Mouse (Mus musculus): ENCODE measurements around the gene Ngf. TPM values are rescaled to one million over a fixed set of nuclear protein-coding genes. Genes with fewer than 3 reads are reported as not detected.

Ngf gene
- polyA plus RNA-seq, 1 experiment from 2014 or later = 0.46 TPM

DNA sequence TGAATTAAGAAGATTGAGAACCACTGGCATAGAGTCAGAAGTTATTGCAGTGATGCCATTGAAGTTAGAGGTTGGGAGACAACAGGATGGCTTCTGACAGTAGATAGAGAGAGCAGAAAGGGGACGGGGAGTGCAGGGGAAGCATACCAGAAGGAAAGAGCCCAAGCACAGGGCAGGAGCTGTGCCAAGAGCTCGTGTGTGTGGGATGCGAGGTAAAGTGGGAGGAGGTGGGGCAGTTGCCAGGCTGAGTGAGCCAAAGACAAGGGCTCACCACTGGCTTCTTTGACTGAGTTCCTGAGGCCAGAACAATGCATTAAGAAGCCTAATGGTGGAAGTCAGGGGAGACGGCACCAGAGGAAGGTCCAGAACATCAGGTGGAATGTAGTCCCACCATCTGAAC lies 47.2 kb downstream of the Ngf start:
- H3K9ac ChIP-seq = no peak overlapping the region
- ATAC-seq (replicated peaks) = no peak
- H3K4me1 ChIP-seq = no peaks in the 10 kb centered on the region
- no peaks in the 10 kb centered on the region for H3K27me3 ChIP-seq (replicated peaks)
- H3K36me3 ChIP-seq (replicated peaks) = no peaks in the 10 kb centered on the region
- no peak overlapping the region for H3K4me2 ChIP-seq
- 77% methylated on average over 4 of the region's 4 CpGs for WGBS
- H3K4me3 ChIP-seq = no peak overlapping the region
- H3K27ac ChIP-seq = no peak overlapping the region
- H3K9me3 ChIP-seq = no peaks in the 10 kb centered on the region

DNA sequence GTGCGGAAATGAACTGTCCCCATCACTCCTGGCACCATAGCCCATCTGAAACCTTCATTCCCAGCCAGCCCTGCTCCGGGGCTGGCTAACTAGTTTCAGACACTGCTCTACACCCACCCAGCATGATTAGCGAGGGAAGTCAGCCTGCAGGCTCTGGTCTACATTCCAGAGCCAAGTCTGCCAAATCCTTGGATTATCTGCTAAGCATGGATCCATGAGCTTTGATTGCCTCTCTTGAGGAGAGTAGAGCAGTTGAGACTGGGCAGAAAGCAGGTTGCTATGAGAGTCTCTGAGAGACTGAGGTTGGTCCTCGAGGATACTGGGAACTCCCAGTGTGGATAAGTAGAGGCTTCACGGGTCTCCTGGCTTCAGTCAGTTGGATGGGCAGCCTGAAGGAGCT lies 51.3 kb downstream of the Ngf start:
- Histone ChIP-seq H3K36me3 (replicated peaks) (no peaks in the 10 kb centered on the region), H3K4me1 (no peaks in the 10 kb centered on the region), H3K27ac (no peak overlapping the region), H3K9me3 (no peaks in the 10 kb centered on the region), H3K9ac (no peak overlapping the region), H3K27me3 (replicated peaks) (no peaks in the 10 kb centered on the region), H3K4me3 (no peak overlapping the region), H3K4me2 (no peak overlapping the region)
- WGBS = 70% methylated on average over 5 of the region's 5 CpGs
- no peak for ATAC-seq (replicated peaks)

DNA sequence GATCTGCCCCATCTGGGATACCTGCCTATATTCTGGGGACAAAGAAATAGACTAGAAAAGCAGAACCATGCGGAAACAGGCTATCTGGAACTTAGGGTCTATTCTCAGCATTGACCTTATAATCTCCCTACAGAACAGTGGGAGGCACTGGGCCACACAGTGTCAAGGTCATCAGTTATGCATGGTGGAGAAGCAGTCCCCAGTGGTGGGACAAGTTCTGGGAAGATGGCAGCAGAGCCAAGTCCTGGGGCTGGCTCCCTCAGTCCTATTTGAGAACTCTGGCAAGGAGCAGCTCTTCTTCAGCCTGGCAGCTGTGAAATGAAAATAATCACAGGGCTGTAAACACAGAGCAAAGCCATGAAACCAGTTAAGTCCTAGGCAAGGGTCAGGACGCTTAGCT lies 54.0 kb downstream of the Ngf start:
- Histone ChIP-seq H3K4me2 (no peak overlapping the region), H3K27ac (no peak overlapping the region), H3K4me3 (no peak overlapping the region), H3K9me3 (no peaks in the 10 kb centered on the region), H3K36me3 (replicated peaks) (no peaks in the 10 kb centered on the region), H3K9ac (no peak overlapping the region), H3K27me3 (replicated peaks) (no peaks in the 10 kb centered on the region), H3K4me1 (no peaks in the 10 kb centered on the region)
- WGBS = 81% methylated on average over 2 of the region's 2 CpGs
- ATAC-seq (replicated peaks) = no peak

DNA sequence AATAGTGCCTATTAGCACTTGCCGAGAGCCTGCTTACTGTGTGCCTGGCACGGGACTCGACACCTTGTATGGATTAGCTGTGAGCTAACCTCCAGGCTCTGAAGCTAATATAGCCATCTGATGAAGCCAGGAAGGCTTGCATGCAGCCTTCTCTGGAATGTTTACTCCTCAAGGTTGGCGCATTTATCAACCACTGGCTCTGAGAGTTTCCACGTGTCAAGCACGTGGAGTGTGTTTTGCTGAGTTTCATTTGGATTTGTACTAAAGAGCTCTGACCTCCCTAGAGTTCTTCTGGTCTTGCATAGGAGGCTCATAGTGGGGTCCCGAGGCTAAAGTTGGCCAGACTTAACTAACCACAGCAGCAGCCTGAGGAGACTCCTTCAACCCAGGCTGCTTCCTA lies 55.2 kb downstream of the Ngf start:
- H3K9me3 ChIP-seq = no peaks in the 10 kb centered on the region

DNA sequence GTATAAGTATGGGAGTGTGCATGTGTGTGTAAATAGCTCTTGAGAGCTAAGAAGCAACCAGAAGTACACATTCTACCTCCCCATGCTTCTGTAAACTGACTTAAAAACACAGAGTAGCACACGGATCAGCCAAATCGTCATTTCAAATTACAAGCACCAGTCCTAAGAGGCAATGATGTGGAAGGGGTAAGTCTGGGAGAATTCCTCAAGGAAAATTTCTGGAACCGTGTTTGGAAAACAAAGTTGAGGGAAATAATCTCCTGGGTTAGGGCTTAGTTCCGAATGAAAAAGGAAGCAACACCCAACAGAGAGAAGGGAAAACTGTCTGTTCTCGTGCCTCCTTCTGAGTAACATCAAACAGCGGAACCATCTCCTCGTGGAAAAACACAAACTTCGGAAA lies 56.1 kb downstream of the Ngf start:
- no peaks in the 10 kb centered on the region for H3K36me3 ChIP-seq (replicated peaks)
- H3K27me3 ChIP-seq (replicated peaks) = no peaks in the 10 kb centered on the region
- 0 out of 2 replicates have a peak overlapping the region, but pooled peaks have one; percentile 9 for H3K4me2 ChIP-seq
- H3K4me3 ChIP-seq = no peak overlapping the region
- H3K9me3 ChIP-seq = no peaks in the 10 kb centered on the region
- no peaks in the 10 kb centered on the region for H3K4me1 ChIP-seq
- 74% methylated on average over 8 of the region's 8 CpGs for WGBS
- no peak overlapping the region for H3K9ac ChIP-seq
- H3K27ac ChIP-seq = no peak overlapping the region
- no peak for ATAC-seq (replicated peaks)

More for the DNA sequence above, 55.2 kb downstream of the Ngf start:
- Histone ChIP-seq H3K27ac (no peak overlapping the region), H3K4me3 (no peak overlapping the region), H3K36me3 (replicated peaks) (no peaks in the 10 kb centered on the region), H3K4me2 (no peak overlapping the region), H3K27me3 (replicated peaks) (no peaks in the 10 kb centered on the region), H3K4me1 (no peaks in the 10 kb centered on the region), H3K9ac (no peak overlapping the region)
- no peak for ATAC-seq (replicated peaks)
- 86% methylated on average over 7 of the region's 7 CpGs for WGBS

DNA sequence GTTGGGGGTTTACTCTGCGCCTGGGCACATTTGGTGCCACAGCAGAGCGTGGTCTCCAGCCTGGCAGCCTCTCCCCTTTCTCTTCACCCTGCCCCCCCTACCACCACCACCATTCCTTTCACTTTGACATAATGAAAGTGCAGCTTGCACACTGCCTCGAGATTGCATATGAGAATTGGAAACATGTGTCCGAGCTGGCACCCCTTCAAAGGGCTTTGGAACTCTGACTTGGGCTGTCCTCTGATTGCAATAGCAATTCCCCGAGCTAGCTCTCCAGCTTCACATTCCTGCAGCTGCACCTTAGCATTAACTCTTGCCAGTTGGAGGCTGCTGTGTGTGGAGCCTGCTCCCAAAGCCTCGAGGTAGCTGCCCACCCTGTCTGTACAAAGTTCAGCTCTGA lies 56.8 kb downstream of the Ngf start:
- no peaks in the 10 kb centered on the region for H3K27me3 ChIP-seq (replicated peaks)
- H3K36me3 ChIP-seq (replicated peaks) = no peaks in the 10 kb centered on the region
- 0 out of 2 replicates have a peak overlapping the region, but pooled peaks have one; percentile 9 for H3K4me2 ChIP-seq
- WGBS = 68% methylated on average over 6 of the region's 6 CpGs
- H3K27ac ChIP-seq = no peak overlapping the region
- H3K4me3 ChIP-seq = no peak overlapping the region
- no peak for ATAC-seq (replicated peaks)
- H3K9ac ChIP-seq = no peak overlapping the region
- H3K9me3 ChIP-seq = no peaks in the 10 kb centered on the region
- no peaks in the 10 kb centered on the region for H3K4me1 ChIP-seq

DNA sequence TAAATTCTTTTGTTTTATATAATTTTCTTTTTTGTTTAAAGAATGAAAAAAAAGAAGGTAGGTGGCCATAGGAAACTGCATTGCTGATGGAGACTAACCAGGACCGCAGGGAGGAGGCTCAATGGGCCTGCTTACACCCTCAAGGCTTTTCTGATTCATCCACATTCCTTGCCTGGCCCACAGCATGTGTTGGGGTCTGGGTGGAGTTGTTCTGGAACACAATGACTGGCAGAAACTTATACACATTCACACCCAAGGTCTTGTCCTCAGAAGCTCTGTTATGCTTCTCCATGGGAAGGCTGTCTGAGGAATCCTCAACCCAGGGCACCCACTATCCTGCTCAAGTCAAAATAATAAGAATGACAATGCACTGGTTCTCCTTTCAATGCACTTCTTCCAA lies 65.0 kb downstream of the Ngf start:
- H3K4me3 ChIP-seq = no peak overlapping the region
- no peaks in the 10 kb centered on the region for H3K4me1 ChIP-seq
- no peaks in the 10 kb centered on the region for H3K9me3 ChIP-seq
- 76% methylated on average over 1 of the region's 1 CpGs for WGBS
- ATAC-seq (replicated peaks) = no peak
- H3K4me2 ChIP-seq = no peak overlapping the region
- H3K27me3 ChIP-seq (replicated peaks) = no peaks in the 10 kb centered on the region
- no peak overlapping the region for H3K9ac ChIP-seq
- H3K36me3 ChIP-seq (replicated peaks) = no peaks in the 10 kb centered on the region
- H3K27ac ChIP-seq = no peak overlapping the region

DNA sequence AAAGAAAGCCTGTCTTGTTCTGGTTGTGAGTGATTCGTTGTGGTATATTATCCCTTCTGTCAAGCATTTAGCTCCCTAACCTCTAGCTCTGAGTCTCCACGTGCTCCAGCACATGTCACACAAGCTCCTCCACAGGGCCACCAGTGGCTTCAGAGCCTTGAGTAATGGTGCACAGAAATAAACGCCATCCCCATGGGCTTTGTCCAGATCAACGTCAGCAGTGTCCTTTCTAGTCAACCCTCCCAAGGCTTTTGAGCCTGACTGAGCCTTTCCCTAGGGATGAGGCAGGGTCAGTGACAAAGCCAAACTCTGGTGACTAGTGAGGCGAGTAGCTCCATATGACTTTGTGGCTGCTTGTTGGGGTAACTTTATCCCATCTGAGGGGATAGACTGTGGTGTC lies 73.9 kb downstream of the Ngf start:
- no peaks in the 10 kb centered on the region for H3K27me3 ChIP-seq (replicated peaks)
- no peak overlapping the region for H3K9ac ChIP-seq
- no peak overlapping the region for H3K4me3 ChIP-seq
- H3K36me3 ChIP-seq (replicated peaks) = no peaks in the 10 kb centered on the region
- 75% methylated on average over 5 of the region's 5 CpGs for WGBS
- H3K27ac ChIP-seq = no peak overlapping the region
- no peaks in the 10 kb centered on the region for H3K9me3 ChIP-seq
- H3K4me1 ChIP-seq = no peaks in the 10 kb centered on the region
- ATAC-seq (replicated peaks) = no peak
- no peak overlapping the region for H3K4me2 ChIP-seq

DNA sequence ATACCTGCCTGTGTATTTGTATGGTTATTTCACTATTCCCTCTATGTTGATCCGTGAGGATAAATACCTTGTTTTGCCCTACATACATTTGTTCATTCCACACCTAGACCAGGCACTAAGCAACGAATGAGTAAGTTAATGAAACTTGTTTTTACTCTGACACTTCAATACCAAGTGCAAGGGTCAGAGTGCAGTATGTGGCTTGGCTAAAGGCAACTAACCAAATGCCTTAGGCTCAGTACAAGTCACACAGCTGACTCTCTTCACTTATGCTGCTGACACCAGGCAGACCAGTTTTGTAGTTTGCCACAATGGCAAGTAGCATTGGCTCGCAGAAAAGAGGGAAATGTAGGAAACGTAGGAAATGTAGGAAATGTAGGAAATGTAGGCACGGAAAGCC lies 77.8 kb downstream of the Ngf start:
- no peak overlapping the region for H3K4me2 ChIP-seq
- no peaks in the 10 kb centered on the region for H3K4me1 ChIP-seq
- H3K36me3 ChIP-seq (replicated peaks) = no peaks in the 10 kb centered on the region
- no peak overlapping the region for H3K9ac ChIP-seq
- H3K27me3 ChIP-seq (replicated peaks) = no peaks in the 10 kb centered on the region
- no peak for ATAC-seq (replicated peaks)
- no peaks in the 10 kb centered on the region for H3K9me3 ChIP-seq
- 85% methylated on average over 5 of the region's 5 CpGs for WGBS
- H3K27ac ChIP-seq = no peak overlapping the region
- H3K4me3 ChIP-seq = no peak overlapping the region

DNA sequence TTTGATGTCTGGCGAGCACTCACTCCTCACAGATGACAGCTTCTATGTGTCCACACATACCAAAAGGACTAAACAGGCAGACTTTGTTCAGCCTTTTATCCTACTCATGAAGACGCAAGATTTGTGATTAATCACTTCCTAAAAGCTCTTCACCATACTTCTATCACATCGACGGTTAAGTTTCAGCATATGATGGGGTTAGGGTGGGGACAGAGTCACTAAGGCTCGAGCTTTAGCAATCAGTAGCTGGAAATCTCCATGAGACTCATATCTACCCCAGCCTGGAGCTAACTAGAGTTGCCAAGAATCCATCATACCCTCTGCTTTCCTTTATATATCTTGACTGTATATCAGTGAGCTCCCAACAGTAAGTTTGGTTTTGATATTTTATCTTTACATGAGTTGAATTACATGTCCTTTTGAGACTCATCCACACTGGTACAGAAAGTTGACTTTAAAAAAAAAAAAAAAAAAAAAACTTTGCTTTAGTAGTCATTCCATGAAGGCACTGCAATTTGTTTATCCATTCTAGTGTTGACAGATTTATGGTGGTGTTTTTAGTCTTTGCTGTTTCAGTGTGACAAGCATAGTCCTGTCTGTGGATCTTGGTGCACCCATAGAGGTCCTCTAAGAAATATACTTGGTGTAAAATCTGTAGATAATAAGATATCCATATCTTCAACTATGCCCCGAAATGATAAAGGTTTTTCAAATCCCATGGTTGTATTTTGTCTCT lies 84.4 kb downstream of the Ngf start:
- WGBS = 84% methylated on average over 6 of the region's 6 CpGs
- no peak overlapping the region for H3K4me2 ChIP-seq
- no peak overlapping the region for H3K9ac ChIP-seq
- H3K9me3 ChIP-seq = no peaks in the 10 kb centered on the region
- no peaks in the 10 kb centered on the region for H3K36me3 ChIP-seq (replicated peaks)
- H3K4me3 ChIP-seq = no peak overlapping the region
- H3K27me3 ChIP-seq (replicated peaks) = no peaks in the 10 kb centered on the region
- no peak overlapping the region for H3K27ac ChIP-seq
- H3K4me1 ChIP-seq = no peaks in the 10 kb centered on the region
- ATAC-seq (replicated peaks) = no peak

DNA sequence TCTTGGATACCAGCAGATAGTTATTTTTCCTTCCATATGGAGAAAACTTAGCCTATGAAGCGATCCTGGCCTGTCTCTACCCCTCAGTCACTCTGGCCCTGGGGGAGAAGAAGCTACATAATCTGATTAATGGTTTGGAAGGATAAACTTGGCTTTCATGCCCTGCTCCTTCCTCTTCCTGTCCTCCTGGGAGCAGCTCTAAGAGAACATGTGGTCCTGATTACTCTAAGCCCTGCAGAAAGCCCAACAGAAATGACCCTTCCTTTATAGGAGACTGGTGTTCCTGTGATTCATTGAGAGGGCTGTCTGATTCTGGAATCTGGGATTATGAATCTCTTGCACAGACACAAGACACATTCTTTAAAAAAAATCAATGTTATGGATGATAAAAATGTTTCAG lies 86.4 kb downstream of the Ngf start:
- Histone ChIP-seq H3K9me3 (no peaks in the 10 kb centered on the region), H3K4me3 (no peak overlapping the region), H3K27ac (no peak overlapping the region), H3K4me1 (no peaks in the 10 kb centered on the region), H3K36me3 (replicated peaks) (no peaks in the 10 kb centered on the region), H3K27me3 (replicated peaks) (no peaks in the 10 kb centered on the region), H3K4me2 (no peak overlapping the region), H3K9ac (no peak overlapping the region)
- WGBS = 78% methylated on average over 1 of the region's 1 CpGs
- ATAC-seq (replicated peaks) = no peak

DNA sequence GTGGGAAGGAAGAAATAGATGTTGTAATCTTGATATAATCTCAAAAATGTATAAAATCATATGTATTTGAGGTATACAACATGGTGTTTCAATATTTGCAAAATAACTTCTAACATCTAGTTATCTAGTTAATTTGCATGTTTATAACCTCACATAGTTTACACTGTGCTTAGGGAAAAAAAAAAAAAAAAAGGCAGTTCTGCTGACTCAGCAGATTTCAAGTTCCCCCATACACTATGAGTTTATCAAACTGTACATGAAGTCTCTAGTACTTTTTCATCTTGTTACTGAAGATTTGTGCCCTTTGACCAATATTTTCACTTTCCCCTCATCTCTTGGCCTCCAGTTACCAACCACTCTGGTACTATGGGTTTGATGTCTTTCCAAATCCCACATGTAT lies 86.9 kb downstream of the Ngf start:
- H3K4me3 ChIP-seq = no peak overlapping the region

More for the DNA sequence above, 86.9 kb downstream of the Ngf start:
- Histone ChIP-seq H3K4me1 (no peaks in the 10 kb centered on the region), H3K4me2 (no peak overlapping the region), H3K9ac (no peak overlapping the region), H3K27ac (no peak overlapping the region), H3K36me3 (replicated peaks) (no peaks in the 10 kb centered on the region), H3K27me3 (replicated peaks) (no peaks in the 10 kb centered on the region), H3K9me3 (no peaks in the 10 kb centered on the region)
- no peak for ATAC-seq (replicated peaks)
